Mouse (Mus musculus) gastrocnemius, postnatal 36 days (tissue): ENCODE data around the gene 1700016H13Rik. TPM values are rescaled to one million over a fixed set of nuclear protein-coding genes. Genes with fewer than 3 reads are reported as not detected.
A peak's percentile ranks its signal among the peaks of the same experiment; 100 is the strongest.

ENCODE experiments used
- DNase-seq, 2 experiments: peaks; one replicate each; pipeline ENCODE4 v3.0.0; 2022
- intact Hi-C: fragments of 180-260 bp; cut with DNase I; formaldehyde crosslinking; loops from one replicate; pipeline ENCODE4 v1.15.1; 2025
- total RNA-seq, 2 experiments: library from RNA; stranded (reverse); gene quantifications; 2 replicates each; pipeline ENCODE4 v1.2.3; 2021

1700016H13Rik gene
- total RNA-seq, 2 experiments from 2014 or later: 0.22 to 0.59 TPM

DNA sequence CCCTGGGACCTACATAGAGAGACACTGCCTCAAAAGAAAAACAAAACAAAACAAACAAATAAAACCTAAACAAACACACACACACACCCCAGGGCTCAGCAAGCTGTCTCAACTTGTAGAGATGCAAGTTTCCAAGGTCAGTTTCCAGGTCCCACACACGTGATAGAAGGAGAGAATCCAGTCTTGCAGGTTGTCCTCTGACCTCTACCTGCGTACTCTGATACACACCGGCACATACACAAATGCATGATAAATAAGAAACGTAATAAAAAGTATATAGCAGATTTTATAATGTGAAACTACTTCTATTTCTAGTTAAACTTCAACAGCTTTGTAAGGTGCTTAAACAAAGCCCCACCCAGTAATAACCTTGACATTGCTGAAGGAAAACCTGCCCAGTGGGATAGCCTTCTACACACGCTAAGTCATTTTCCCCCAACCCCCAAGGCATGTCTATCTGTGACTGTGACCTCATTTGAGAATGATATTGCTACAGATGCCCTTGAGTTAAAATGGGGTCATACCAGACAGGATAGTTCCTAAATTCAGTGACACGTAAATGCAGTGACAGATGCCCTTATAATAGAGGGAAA is 20.6 kb upstream of the 1700016H13Rik start:
- DNase-seq: no peak
- intact Hi-C loops: loop anchor here (5.0 kb wide), 1 partner anchor 256 kb away; no protein-coding TSS in a partner anchor

DNA sequence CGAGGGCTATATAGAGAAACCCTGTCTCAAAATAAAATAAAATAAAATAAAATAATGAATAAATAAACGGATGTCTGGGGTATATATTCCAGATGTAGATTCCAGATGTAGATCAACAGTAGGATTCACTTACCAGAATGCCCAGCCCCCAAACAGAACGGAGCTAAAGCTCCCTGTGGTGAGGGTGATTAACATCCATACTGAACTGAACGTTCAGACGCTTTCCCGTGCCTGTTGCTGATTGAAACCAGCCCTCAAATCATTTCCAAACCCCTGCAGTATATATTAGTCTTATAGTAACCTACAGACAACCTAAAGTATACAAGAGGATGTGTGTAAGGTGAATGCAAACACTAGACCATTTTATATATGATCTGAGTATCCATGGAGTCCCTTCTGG is 18.7 kb upstream of the 1700016H13Rik start:
- intact Hi-C loops: no loop called here
- DNase-seq: no peak

DNA sequence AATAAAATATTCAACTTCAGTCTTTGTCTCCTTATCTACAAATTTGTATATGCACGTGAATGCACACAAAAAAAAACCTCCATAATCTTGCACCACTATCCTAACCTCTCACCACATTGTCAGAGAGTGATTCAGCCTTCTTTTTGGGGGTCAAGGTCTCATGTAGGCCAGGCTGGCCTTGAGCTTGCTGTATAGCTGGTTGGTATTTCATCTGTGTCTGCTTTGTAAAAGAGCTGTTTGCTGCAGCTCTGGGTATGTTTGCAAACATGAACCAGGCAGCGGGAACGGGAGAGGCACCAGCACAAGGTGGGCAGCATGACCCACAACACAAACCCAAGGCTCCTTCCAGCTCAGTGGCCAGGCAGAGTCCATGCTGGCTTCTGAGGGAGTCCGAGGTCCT is 17.8 kb upstream of the 1700016H13Rik start:
- intact Hi-C loops: no loop called here
- DNase-seq: no peak

DNA sequence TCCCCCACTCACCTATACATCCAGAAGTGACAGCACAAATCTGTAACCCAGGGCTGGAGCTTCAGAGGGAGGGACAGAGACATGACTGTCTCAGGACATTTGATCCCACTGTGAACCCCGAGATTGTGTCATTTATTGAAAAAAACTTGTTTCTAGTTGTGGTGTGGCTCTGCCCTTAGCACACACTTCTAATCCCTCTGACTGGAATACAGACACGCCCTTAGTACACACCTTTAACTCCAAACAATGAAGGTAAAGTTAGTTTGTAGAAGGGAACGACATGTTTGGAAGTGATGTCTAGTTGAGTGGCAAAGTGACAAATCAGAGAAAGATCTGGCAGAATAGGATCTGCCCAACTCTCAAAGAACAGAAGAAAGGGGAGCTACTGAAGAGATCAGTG is 16.0 kb upstream of the 1700016H13Rik start:
- no peak for DNase-seq
- intact Hi-C loops: no loop called here

DNA sequence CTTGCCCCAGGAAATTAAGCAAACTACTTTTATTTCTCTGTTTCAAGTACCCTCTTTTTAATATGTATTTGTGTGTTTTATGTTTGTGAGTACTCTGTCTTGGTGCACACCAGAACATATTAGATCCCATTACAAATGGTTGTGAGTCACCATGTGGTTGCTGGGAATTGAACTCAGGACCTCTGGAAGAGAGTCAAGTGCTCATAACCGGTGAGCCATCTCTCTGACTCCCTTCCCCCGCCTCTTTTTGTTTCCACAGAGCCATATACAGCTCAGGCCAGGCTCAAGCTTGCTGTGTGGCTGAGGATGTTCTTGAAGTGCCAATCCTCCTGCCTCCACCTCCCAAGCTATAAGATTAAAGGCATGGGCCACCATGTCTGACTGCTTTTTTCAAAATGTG is 10.1 kb upstream of the 1700016H13Rik start:
- DNase-seq: no peak
- intact Hi-C loops: no loop called here

DNA sequence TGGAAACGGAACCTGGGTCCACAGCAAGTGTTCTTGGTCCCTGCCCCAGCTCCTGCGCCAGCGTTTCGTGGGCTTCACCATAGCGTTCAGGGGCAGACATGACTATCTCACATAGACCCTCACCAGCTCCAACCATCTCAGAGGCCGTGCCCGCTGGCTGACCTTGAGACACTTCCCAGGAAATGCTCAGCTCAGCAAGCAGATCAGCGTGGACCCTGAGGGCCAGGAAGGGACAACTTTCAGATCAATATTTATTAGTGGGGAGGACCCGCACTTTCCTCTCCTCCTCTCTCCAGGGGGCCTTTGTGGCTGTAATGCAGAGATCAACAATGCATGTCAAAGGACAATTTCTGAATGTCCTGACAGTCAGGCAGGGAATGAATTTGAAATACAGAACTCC is 9.1 kb upstream of the 1700016H13Rik start:
- DNase-seq: no peak
- intact Hi-C loops: no loop called here

DNA sequence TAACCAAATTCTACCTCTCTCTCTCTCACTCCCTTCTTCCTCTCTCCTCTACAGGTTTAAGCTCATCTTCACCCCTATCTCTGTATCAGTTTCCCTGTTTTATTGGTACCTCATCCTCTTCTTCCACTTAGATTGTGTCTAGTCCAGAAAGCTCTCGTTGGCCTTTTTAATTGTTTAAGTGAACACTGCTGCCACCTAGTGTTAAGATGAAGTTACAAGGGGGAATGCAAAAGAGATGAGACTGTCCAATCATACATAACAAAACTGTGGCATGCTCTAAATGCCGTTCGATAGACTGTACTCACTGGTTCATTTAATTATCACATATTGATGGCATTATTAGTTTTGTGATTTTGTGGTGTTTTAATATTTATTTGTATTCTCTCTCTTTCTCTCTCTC is 3.8 kb upstream of the 1700016H13Rik start:
- intact Hi-C loops: loop anchor here (2.0 kb wide), 1 partner anchor 305 kb away; no protein-coding TSS in a partner anchor
- no peak for DNase-seq

DNA sequence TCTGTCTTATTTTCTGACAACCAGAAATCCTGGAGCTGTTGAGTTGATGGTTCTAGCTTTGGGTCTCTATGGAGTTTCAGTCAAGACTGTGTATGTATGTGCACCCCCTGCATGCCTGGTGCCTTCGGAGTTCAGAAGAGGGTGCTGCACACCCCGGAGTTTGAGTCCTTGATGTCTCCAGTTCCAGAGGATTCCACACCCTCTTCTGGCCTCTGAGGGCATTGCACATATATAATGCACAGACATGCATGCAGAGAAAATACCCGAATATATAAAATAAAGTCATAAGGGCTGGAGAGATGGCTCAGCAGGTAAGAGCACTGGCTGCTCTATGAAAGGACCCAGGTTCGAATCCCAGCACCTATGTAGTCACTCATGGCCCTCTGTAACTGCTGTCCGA is 3.1 kb upstream of the 1700016H13Rik start:
- DNase-seq: no peak
- intact Hi-C loops: loop anchor here (2.0 kb wide), 1 partner anchor 304 kb away; no protein-coding TSS in a partner anchor

DNA sequence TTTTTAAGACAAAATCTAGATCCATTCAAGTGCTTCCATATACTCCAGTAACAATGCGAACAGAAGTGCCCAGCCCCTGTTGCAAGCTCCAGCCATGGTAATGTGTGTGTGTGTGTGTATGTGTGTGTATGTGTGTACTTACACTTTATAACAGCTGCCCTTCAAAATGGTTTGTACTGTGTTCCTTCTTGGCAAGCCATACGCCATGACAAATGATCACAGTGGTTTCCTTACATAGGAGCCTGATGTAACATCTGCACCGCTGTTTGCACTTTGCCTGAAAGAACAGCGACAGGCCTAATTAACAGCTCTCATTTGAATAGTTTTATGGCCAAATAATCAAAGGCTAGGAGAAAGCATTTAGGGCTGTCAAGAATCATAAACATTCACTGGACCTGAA is 1.0 kb downstream of the 1700016H13Rik start:
- intact Hi-C loops: no loop called here
- DNase-seq: no peak

DNA sequence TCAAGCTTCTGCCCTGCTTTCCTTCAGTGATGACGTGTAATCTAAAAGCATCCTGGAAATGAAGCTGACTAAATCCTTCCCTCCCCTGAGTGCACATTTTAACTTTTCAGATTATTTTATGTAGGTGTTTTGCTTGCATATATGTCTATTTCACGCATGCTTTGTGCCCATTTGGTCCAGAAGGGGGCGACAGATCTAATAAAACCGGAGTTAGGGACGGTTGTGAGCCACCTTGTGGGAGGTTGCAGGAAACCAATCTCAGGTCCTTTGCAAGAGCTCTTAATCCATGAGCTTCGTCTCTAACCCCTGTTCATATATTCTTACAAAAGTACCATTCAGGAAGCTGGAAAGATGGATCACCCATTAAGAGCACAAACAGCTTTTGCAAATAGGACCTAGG is 1.6 kb downstream of the 1700016H13Rik start:
- no peak for DNase-seq
- intact Hi-C loops: no loop called here

DNA sequence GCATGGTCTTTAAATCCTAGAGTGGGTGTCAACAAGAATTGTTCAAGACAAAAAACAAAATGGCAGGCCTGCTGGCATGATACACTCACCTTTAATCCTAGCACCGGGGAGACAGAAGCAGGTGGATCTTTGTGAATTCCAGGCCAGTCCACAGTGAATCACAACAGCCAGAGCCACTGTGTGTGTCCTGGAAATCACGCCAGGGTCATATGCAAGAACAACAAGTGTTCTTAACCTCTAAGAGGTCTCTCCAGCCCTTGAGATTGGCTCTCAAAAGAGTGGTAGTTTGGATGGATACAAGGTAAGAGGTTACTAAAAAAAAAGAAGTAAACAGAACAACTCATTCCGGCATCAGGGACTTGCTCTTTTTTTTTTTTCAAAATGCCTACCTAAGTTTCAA is 8.5 kb downstream of the 1700016H13Rik start:
- intact Hi-C loops: no loop called here
- no peak for DNase-seq

DNA sequence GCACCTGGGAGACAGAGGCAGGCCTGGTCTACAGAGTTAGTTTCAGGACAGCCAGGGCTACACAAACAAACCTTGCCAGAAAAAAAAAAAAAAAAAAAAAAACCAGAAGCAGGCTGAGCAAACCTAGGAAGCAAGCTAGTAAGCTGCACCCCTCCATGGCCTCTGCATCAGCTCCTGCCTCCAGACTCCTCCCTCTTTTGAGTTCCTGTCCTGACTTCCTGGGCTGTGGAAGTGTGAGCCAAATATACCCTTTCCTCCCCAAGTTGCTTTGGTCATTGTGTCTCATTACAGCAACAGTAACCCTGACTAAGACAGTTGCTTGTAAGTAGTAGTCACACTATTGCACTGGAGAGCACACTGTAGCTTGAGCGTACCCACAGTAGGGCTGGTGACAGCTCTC is 11.6 kb downstream of the 1700016H13Rik start:
- DNase-seq: no peak
- intact Hi-C loops: no loop called here

DNA sequence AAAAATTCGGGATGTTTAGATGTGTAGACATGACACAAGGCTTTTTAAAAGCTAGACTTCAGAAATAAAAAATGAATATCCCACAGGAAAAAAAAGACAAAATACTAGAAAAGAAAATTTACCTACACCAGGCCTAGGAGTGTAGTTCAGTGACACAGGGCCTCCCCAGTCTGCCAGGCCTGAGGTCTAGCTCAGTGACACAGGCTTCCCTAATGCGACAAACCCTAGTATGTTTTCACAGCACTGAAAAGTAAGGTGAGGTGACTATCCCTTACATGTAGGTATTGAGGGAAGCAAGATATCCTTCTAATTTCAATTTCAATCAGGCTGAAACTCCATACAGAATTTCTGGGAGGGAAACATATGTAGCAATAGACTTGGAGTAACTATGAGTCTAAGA is 18.6 kb downstream of the 1700016H13Rik start:
- DNase-seq: no peak
- intact Hi-C loops: no loop called here

DNA sequence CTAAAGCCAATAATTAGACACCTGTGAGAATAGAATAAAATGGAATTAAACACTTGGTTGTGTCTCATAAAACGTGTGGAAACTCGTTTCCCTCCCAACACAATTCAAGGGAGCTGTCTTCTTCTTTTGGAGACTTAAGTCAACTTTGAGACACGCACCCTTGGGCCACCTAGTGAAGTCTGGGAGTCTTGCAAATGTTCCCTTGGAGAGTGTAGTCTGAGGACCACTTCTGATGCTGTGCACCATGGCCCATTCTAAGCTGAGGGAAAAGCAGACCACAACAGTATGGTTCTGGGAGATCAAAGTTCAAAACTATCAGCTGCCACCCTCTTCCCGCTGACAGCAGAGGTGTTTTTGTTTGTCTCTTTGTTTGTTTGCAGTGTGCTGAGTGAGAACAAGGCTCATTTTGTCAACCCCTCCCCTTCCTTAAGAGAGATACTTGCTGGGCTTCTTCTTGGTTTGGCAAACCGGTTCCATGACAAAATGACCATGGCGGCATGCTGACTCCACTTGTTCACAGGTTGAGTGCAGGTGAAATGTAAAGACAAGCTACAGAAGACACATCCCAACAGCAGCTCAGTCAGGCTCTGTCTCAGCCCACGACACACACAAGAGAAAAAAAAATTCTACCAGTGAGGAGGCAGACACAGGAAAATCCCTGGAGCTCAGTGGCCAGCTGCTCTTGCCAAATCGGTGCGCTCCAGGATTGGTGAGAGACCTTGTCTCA is 25.8 kb downstream of the 1700016H13Rik start:
- intact Hi-C loops: no loop called here
- no peak for DNase-seq

DNA sequence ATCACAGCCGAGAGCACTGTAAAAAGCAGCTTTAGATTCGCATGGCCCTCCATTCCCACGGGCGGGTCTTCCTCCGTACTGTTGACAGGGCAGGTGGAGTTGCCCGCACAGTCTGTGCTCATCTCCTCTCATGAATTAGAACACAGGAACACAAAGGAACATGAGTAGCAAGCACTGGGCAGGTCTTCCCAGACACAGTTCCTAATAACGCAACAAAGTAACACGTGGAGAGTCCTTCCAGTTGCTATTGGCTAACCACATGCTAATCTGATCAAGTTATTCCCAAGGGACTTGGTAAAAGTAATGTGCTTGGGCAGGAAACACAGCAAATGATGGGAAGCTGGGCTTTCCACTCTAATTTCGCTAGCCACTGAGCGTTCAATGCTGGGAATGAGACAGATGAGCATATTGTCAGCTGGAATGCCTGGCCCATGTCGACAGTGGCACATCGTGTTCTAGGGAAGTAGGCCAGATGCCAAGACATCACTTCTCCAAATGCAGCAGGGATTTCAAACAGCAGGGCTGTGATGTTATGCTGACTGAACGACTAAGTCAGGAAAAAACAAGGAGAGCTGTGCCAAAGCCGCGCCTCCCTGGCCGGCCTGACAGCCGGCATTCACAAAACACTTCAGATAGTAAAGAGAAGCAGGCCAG is 26.6 kb downstream of the 1700016H13Rik start, which contains the start of gene Slc10a6:
Gene Slc10a6 (minus strand): TSS at position 293 of the 654 bp plus-strand sequence.
- DNase-seq: peak; percentile 67 to 83
- intact Hi-C loops: no loop called here

DNA sequence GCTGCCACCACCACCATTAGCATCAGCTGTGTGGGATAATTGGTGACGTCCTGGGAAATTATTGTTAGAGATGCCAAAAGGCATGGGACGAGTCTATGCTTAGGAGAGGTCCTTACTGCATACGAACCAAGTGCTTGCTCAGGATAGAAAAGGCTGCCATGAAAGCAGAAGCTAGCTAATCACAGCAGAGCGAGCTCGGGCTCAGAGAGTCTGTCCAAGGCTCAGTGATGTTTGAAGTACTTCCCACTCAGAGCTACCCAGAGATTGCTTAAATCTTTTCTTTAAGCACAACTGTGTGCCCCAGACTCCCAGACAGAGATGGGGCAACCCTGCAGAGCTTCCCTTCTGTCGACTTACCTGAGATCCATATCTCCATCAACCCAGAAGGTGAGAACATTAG is 27.3 kb downstream of the 1700016H13Rik start:
- intact Hi-C loops: no loop called here
- no peak for DNase-seq

DNA sequence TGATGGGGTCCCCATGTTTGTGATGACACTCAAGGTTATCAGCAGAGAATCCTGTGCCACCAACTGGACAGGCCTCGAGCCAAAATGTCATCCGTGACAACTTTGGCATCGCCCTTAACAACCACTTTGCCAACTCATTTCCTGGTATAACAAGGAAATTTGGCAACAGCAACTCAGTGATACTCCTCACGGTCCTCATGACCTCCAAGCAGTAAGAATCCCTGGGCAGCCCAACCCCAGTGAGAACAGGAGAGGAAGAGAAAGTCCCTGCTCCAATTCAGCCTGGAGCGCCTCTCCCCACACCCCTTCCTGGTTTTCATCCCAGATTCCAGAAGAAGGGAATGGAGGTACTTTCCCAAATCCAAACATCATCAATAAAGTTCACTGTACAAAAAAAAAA is 31.0 kb downstream of the 1700016H13Rik start:
- intact Hi-C loops: no loop called here
- DNase-seq: no peak

DNA sequence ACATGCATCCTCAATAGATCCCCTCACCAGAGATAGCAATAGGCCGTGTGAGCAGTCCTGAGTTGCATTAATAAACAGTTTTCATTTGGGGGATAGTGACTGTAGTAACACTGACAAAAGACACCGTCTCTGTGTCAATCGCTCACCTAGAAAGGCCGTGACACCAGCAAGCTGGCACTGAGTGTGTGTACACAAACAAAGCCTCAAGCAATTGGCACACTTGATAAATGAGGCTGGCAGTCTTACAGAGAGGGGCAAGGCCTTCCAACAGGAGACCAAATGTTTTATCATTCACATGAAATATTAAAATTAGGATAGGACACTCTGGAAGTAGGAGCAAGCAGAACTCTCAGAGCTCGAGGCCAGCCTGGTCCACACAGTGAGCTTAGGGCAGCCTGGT is 33.5 kb downstream of the 1700016H13Rik start:
- intact Hi-C loops: no loop called here
- no peak for DNase-seq

DNA sequence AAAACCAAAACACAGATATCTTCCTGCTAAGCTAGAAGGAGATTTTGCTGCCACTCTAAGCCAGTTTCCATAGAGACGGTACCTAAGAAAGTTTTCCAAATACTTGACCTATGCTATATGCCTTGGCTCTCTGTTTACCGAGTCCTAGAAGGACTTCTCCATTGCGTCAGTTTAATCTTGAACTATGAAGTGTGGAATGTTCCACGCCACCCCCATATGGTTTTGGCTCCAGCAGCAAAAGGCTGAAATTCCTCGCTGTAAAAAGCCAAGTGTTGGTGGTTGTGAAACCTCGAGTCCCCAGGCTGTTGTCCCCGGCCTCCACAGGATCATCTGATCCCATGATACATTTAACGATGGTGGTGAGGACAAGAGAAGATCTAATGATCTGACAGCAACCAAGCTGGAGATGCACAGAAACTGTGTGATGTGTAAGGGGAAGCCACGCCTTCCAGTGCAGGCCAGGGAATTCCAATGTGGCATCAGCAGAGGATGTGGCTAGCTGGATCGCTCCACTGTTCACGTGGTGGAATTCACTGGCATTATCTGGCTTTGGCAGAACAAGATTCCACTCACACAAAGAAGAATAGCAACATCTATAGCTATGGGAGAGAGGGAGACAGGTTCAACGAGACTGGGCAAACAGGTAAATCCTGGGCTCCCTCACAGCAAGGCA is 35.4 kb downstream of the 1700016H13Rik start:
- no peak for DNase-seq
- intact Hi-C loops: no loop called here

DNA sequence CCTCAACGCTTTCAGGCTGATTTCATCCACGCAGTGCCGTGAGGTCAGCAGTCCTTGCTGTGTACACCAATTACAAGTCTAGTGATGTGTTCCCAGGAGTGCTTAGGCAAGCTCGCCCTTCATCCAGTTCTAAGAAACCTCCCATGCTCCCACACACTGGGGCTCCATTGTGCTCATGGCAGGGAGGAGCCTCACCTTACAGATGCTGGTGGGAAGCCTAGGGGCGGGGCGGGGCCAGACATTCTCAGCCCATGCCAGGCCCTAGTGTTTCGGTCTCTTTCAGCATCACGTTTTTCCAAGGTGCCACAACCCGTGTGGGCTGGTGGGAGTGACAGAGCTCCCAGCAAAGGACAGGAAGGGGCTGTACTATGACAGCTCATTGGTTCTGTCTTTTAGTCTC is 38.6 kb downstream of the 1700016H13Rik start:
- intact Hi-C loops: no loop called here
- no peak for DNase-seq

DNA sequence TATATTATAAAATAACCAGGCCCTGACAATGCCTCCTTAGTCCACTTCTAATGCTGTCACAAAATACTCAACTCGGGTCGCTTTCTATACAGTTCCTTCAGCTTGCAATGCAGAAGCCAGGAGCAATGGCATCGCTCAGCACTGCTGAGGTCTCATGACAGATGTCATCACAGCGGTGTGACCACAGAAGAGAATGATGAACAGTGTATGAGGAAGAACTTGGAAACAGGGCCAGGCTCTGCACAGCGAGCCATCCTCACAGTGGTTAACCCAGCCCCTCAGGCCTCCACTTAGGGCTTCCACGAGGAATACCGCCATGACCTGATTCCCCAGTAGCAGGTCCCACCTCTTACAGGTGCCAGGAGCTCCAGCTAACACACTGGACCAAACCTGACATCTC is 41.5 kb downstream of the 1700016H13Rik start:
- intact Hi-C loops: no loop called here
- no peak for DNase-seq
